Mouse (Mus musculus) adrenal gland, adult (tissue): ENCODE measurements around the gene Eef1g.

Experiments used
- DNase-seq, 2 experiments: peaks; one replicate each; pipeline ENCODE4 v3.0.0; 2022 to 2023; ENCODE audit warnings: low spot score in 1 of 2; ENCODE audit not compliant: inconsistent age in 2 of 2

The Eef1g gene

DNA sequence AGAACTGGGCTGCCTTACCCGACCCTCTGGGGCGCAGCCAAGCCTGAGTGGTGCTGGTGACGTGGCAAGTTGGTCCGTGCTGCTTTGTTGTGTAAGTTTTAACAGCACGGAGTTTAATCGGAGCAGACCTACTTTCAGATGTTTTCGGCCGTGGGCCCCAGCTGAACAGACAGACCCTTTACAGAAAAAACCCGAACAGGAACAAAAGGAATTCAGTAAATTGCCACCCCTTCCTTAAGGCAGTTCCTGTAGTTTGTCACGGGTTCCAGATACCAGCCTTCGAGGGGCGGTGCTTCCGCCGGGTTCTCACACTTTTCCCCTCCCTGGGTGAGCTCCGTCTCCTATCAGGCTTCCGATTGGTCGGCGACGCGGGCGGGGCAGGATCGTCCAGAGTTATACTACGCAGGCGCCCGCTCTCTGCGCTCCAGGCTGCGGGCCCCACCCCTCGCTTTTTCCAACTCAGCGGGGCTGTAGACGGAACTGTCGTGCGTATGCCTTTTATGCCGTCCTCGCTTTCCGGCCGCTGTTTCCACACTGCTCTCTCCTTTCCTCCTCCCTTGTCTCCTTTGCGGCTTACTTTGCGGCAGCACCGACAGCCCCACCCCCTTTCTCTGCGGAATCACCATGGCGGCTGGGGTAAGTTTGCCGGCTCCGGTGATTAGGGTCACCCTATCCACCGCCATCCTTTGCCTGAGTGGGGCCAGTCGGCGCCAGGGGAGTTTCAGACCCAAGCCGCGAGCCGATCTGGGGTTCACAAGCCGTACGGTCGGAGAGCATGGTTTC, at the start of gene Eef1g:
Eef1g (plus strand) TSS at position 452 of the 783 bp plus-strand sequence.
- peak; percentile 99 to 100 for DNase-seq

GRCm38 (mm10) chr19:8919000-8919399, 47.8 kb upstream of the Eef1g start:
- no peak for DNase-seq

DNA sequence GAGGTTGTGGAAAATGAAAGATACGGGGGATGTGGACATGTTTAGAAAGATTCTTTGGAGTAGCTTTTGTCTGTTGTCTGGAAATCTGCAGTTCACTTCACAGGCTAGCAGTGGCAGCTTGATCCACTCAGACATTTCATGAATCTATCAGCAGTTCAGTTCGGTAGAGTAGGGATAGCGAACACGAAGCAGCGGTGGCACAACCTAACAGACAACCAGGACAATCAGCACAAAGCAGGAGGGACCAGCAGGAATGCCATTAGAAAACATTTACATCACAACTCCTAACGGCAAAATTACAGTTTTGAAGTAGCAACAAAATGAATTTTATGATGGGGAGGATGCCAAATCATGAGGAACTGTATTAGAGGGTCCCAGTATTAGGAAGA, 47.2 kb upstream of the Eef1g start:
- no peak for DNase-seq

DNA sequence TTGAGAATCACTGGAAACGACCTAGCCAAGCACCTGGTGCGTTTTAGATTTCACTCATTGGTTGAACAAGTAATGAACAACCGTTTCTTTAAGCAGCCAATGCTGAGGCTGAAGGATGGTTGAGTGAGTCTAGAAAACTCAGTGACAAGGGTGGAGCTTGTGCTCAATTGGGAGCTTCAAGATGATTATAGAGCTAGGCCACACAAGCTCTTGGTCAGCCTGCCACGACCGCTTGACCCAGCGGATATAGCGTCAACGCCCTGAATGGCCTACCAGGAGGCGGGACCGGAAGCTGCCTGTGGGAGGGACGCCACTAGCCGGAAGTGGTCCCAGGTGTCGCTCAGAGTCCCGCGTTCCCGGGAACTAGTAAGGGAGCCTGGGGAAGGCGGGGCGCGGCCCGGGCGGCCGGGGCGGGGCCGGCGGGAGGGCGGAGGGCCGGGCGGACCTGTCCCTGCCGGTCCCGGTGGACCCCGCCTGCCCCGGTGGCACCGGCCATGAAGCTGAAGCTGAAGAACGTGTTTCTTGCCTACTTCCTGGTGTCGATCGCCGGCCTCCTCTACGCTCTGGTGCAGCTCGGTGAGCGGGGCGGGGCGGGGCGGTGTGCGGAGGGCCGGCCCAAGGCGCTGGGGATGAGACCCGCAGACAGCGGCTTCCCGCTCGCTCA, 46.6 kb upstream of the Eef1g start, which contains the start of gene B3gat3:
B3gat3 (plus strand) TSS at position 302 of the 664 bp plus-strand sequence.
- peak; percentile 98 to 99 for DNase-seq

DNA sequence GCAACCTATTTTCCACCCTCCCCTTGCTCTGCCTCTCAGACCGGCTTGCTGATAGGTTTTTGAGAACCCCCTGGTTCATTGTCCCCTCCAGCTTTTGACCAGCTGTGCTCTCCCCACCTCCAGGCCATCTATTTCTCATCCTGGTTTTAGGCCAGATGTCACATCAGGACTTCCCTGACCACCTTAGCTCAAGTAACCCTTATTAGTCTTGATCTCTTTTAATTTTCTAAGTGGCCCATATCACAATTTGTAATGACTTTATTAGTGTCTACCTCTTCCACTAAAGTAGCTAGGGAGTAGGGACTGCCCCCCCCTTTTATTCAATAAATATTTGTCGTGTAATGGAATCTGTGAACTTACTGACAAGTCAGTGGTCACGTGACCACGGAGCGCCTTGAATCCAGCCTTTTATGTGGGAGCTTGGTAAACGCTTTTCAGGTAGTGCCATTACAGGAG, 46.0 kb upstream of the Eef1g start:
- DNase-seq = peak; percentile 32 to 85

DNA sequence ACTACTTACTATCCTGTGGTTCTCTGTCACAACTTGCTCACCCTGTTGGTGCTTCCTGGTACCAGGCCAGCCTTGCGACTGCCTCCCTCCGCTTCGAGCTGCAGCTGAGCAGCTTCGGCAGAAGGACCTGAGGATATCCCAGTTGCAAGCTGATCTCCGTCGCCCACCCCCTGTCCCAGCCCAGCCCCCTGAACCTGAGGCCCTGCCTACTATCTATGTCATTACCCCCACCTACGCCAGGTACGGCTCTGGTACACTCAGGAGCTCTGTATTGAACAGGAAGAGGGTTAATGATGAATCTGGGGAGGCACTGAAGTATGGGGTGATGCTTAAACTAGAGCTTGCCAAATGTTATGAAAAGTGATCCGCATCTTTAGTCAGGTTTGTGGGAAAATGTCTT, 45.1 kb upstream of the Eef1g start:
- DNase-seq = peak in 1 of 2 experiments; percentile 17

GRCm38 (mm10) chr19:8926766-8927165, 40.1 kb upstream of the Eef1g start:
- DNase-seq = peak in 1 of 2 experiments; percentile 18

DNA sequence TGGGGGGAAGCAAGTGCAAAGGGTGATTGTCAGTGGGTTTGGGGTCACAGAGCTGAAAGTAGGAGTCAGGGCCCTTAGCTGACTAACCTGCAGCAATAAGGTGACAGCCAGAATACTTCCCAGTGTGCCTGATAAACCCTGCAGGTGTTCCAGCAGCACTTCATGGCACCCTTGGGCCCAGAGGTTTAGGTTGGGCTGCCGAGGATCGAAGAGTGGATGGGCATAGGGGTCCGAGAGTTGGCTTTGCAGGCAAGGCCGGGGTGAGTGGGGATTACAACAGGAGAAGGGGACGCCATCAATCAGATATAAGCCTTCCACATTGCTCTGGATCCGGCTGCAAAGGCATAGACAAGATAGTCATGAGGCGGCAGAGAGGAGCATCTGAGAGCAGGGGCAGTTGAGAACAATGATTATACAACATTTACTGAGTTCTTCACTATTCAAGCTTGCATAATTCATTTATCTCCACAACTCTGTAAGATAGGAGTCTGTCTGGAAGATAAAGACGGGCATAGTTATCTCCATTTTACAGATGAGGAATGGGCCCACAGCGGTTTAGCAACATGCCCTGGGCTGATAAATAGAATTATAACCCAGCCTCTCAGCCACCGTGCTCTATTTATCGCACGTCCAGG, 38.8 kb upstream of the Eef1g start:
- DNase-seq = peak; percentile 21 to 50

DNA sequence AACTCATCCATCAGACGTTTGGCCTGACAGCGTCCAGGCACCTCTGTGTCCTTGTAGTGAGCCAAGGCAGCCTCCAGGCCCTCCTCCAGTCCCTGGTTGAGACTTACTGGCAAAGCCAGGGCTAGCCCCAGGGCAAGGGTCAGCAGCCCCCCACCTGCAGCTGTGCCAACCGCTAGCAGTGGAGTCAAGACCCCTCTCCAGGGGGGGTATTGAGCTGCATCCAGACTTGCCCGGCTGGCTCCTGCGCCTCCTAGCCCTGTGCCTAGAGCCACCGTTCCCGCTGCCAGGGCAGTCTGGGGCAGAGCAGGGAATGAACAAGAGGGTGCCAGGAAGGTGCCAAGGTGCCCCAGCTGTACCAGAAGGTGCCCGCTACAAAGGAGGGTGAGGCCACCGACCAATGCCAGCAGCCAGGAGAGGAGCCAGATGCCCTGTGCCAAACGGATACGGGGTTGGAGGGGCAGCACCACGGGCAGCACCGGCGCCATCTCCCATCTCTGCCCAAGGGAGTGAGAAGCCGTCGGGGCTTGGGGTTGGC, 38.1 kb upstream of the Eef1g start:
- DNase-seq = no peak

GRCm38 (mm10) chr19:8929224-8930088, 37.4 kb upstream of the Eef1g start, which contains the start of the genes Rom1 and Eml3:
Gene Rom1 (minus strand): TSS chr19:8929356.
Gene Eml3 (plus strand): TSS chr19:8929552.
- DNase-seq = peak; percentile 96 to 99

- no peak for DNase-seq
These were observed 36.7 kb upstream of the Eef1g start for GRCm38 (mm10) chr19:8930117-8930516.

DNA sequence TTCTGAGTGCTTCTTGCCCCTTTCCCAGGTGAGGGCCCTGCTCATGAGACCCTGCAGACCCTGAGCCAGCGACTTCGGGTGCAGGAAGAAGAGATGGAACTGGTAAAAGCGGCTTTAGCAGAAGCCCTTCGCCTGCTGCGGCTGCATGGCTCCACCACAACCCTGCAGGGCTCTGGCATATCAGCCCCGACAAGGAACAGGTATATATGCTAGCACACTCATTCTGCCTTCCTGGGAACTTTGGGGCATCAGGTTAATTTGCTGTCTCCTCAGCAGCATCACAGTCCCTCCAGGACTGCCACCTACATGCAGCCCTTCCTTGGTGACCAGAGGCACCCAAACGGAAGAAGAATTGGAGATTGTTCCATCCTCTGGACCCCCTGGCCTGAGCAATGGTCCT, 36.1 kb upstream of the Eef1g start:
- DNase-seq = no peak

- no peak for DNase-seq
These were observed 30.1 kb upstream of the Eef1g start for GRCm38 (mm10) chr19:8936736-8937135.

GRCm38 (mm10) chr19:8940526-8941133, 26.2 kb upstream of the Eef1g start:
- peak in 1 of 2 experiments; percentile 17 for DNase-seq

GRCm38 (mm10) chr19:8941136-8941514, 25.7 kb upstream of the Eef1g start:
- peak in 1 of 2 experiments; percentile 38 for DNase-seq

DNA sequence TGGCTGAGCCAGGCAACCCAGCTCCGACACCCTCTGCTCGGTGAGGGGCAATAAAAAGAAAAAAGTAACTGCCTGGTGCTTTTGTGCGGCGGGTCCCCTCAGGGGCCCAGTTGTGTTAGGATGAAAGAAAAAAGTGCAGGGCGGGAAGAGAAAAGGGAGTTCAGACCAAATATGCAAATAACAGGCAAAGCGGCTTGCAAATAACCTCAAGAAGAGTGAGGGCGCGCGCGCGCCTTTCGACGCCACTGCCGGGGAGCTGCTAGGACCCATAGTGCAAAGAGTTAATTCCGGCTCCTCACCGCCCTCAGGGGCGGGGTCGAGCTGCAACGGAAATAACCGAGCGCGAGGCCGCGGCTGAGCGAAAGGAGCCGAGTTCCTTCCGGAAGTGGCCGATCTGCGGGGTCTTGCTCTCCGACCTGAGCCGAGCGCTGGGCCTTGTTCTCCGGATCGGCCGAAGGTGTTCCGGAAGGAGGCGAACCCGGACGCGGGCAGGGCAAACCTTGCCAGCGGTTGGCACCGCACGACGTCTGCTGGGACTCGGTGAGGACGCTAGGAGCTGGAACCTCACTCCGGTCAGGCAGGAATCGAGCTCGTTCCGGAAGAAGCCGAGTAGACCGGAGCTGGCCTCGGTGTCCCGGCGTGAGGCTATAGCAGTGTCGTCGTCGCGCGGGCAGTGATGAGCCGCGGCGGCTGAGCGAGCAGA, 25.2 kb upstream of the Eef1g start, which contains the start of gene Mta2:
Mta2 (plus strand) TSS at position 361 of the 703 bp plus-strand sequence.
- peak; percentile 96 to 99 for DNase-seq

- DNase-seq = peak in 1 of 2 experiments; percentile 73
These were observed 24.4 kb upstream of the Eef1g start for GRCm38 (mm10) chr19:8942276-8942964.

GRCm38 (mm10) chr19:8943047-8943446, 23.8 kb upstream of the Eef1g start:
- DNase-seq = no peak

GRCm38 (mm10) chr19:8944062-8944461, 22.8 kb upstream of the Eef1g start:
- DNase-seq = no peak
